In genomic region chr3:144381431-144381980, GRCm38 (mm10) we compare ENCODE assay signal across 8 mouse cellular contexts.
DNase-seq lines count a peak whose midpoint lies in the region; ATAC-seq and TF ChIP-seq lines count a peak whose summit lies in the region.

No protein-coding gene starts in this region.

- no peak for ATAC-seq in heart, postnatal 0 days (ENCODE audit: insufficient read depth, low read depth)
- no peak for ATAC-seq in hindbrain, embryonic 16.5 days
- peak; percentile 25 for ATAC-seq in midbrain, embryonic 11.5 days (ENCODE audit: low FRiP score)

- no peak overlapping the region for H3K9ac ChIP-seq in heart, postnatal 0 days (replicated peaks; ENCODE audit: low read depth, low read length)
- H3K9ac ChIP-seq in hindbrain, embryonic 16.5 days (ENCODE audit: low read depth, low read length) = no peak overlapping the region
- H3K9ac ChIP-seq in midbrain, embryonic 11.5 days (ENCODE audit: low read length) = no peak overlapping the region

- H3K4me2 ChIP-seq in heart, postnatal 0 days (ENCODE audit: low read depth, low read length) = peak overlapping the region; percentile 59
- H3K4me2 ChIP-seq in hindbrain, embryonic 16.5 days (ENCODE audit: low read length) = peak overlapping the region; percentile 49
- H3K4me2 ChIP-seq in midbrain, embryonic 11.5 days = peak overlapping the region; percentile 27

- no peaks in the 10 kb centered on the region for H3K27me3 ChIP-seq in heart, postnatal 0 days (ENCODE audit: control insufficient read depth, insufficient read depth, low read length)
- no peaks in the 10 kb centered on the region; the same call in 1 of the 2 replicates for H3K27me3 ChIP-seq in hindbrain, embryonic 16.5 days (replicated peaks; ENCODE audit: control insufficient read depth, insufficient read depth, low read length)
- H3K27me3 ChIP-seq in midbrain, embryonic 11.5 days (ENCODE audit: control insufficient read depth, insufficient read depth, low read length) = no peaks in the 10 kb centered on the region

- H3K9me3 ChIP-seq in heart, postnatal 0 days (replicated peaks; ENCODE audit: control insufficient read depth, low read length) = no peaks in the 10 kb centered on the region
- H3K9me3 ChIP-seq in hindbrain, embryonic 16.5 days (ENCODE audit: control insufficient read depth, low read length) = no peaks in the 10 kb centered on the region
- no peaks in the 10 kb centered on the region for H3K9me3 ChIP-seq in midbrain, embryonic 11.5 days (ENCODE audit: control insufficient read depth, low read length)

- no peaks in the 10 kb centered on the region for H3K4me1 ChIP-seq in heart, postnatal 0 days (ENCODE audit: control insufficient read depth, insufficient read depth)
- H3K4me1 ChIP-seq in brown adipose tissue, adult 24 weeks (ENCODE audit: control insufficient read depth, insufficient read depth, insufficient read length, low read length) = no peaks in the 10 kb centered on the region
- peaks cover 2% of the 10 kb centered on the region for H3K4me1 ChIP-seq in hindbrain, embryonic 16.5 days (ENCODE audit: control insufficient read depth, insufficient read depth, low read depth, low read length)
- H3K4me1 ChIP-seq in midbrain, embryonic 11.5 days (ENCODE audit: control insufficient read depth, insufficient read depth, low read length) = peaks cover 7% of the 10 kb centered on the region

- intact Hi-C loops in heart, postnatal 14 days (cut with DNase I) = loop anchor here (5.0 to 10.0 kb wide), 2 partner anchors 137 to 179 kb away; no protein-coding TSS in a partner anchor
- intact Hi-C loops in left cerebral cortex, postnatal 4 days (cut with DNase I) = no loop called here

- H3K36me3 ChIP-seq in heart, postnatal 0 days (replicated peaks; ENCODE audit: control insufficient read depth, insufficient read depth, low read length) = no peaks in the 10 kb centered on the region
- H3K36me3 ChIP-seq in hindbrain, embryonic 16.5 days (ENCODE audit: control insufficient read depth, insufficient read depth, low read length) = no peaks in the 10 kb centered on the region
- no peaks in the 10 kb centered on the region for H3K36me3 ChIP-seq in midbrain, embryonic 11.5 days (ENCODE audit: control insufficient read depth, insufficient read depth, low read length)

- peak overlapping the region; percentile 33 for H3K4me3 ChIP-seq in heart, postnatal 0 days (ENCODE audit: low read depth, low read length)
- peak overlapping the region; percentile 16; the same call in 1 of the 2 replicates for H3K4me3 ChIP-seq in brown adipose tissue, adult 24 weeks (ENCODE audit: insufficient read depth, low read depth, low read length)
- H3K4me3 ChIP-seq in hindbrain, embryonic 16.5 days (ENCODE audit: low read length) = no peak overlapping the region
- no peak overlapping the region for H3K4me3 ChIP-seq in midbrain, embryonic 11.5 days (ENCODE audit: low read depth, low read length)

- TF ChIP-seq CTCF in heart, postnatal 0 days (IDR thresholded peaks at IDR 0.05; ENCODE audit: low read depth) = no peak

- no peak overlapping the region for H3K27ac ChIP-seq in heart, postnatal 0 days (ENCODE audit: low read depth)
- H3K27ac ChIP-seq in brown adipose tissue, adult 24 weeks (replicated peaks; ENCODE audit: low read depth, low read length) = no peak overlapping the region
- H3K27ac ChIP-seq in hindbrain, embryonic 16.5 days (ENCODE audit: low read depth, low read length) = no peak overlapping the region
- no peak overlapping the region for H3K27ac ChIP-seq in midbrain, embryonic 11.5 days (ENCODE audit: low read depth, low read length)

- no peak for DNase-seq in heart, postnatal 0 days (ENCODE audit: low spot score)
- DNase-seq in heart, postnatal 14 days = no peak
- peak; percentile 82 for DNase-seq in midbrain, embryonic 11.5 days (ENCODE audit: low spot score, missing footprints)
- DNase-seq in gastrocnemius, adult 18-20 months (ENCODE audit: low spot score) = no peak
- DNase-seq in frontal cortex, postnatal 25 days (ENCODE audit: low spot score in 2 of 2) = no peak
- no peak for DNase-seq in left cerebral cortex, postnatal 4 days

- 24% methylated on average over 16 of the region's 16 CpGs for WGBS in heart, postnatal 0 days
- WGBS in hindbrain, embryonic 16.5 days = 47% methylated on average over 15 of the region's 16 CpGs
- 51% methylated on average over 14 of the region's 16 CpGs for WGBS in midbrain, embryonic 11.5 days

- no peak for TF ChIP-seq EP300 in heart, postnatal 0 days (IDR thresholded peaks at IDR 0.05; ENCODE audit: low read depth)

Comparison
In these comparisons a context has a peak if more than half of its experiments do, and no peak if none do; other contexts are left out.
1. H3K4me3 ChIP-seq: peak in heart, postnatal 0 days (single experiment) and brown adipose tissue, adult 24 weeks (single experiment); none in hindbrain, embryonic 16.5 days (single experiment) and midbrain, embryonic 11.5 days (single experiment).
2. Peak in every context shown above with its lines, with median percentiles within 50 percentile points of each other: H3K4me2 ChIP-seq.